Mouse (Mus musculus) CH12.LX (cell line): ENCODE results near the gene Frs2.

Experiments used
- BHLHE40 ChIP-seq: IDR thresholded peaks from 2 replicates; pipeline ENCODE4 v1.6.1; 2011; ENCODE audit warnings: mild to moderate bottlenecking, low read depth, low read length, improper control_type of control experiment
- CHD2 ChIP-seq: IDR thresholded peaks from 2 replicates; pipeline ENCODE4 v1.6.1; 2011; ENCODE audit warnings: low read length, improper control_type of control experiment
- CTCF ChIP-seq, 2 experiments: IDR thresholded peaks in 1 of 2; conservative IDR thresholded peaks in 1 of 2; 2 replicates each; pipeline ENCODE4 v1.5.1; 2011 to 2012; ENCODE audit warnings: low read depth in 2 of 2, low read length in 2 of 2, improper control_type of control experiment in 1 of 2, inconsistent platforms in 1 of 2, mild to moderate bottlenecking in 1 of 2, moderate library complexity in 1 of 2
- HCFC1 ChIP-seq: IDR thresholded peaks from 2 replicates; pipeline ENCODE4 v1.6.1; 2012; ENCODE audit warnings: low read depth, mild to moderate bottlenecking, inconsistent platforms, low read length, improper control_type of control experiment
- MAX ChIP-seq: IDR thresholded peaks from 2 replicates; pipeline ENCODE4 v1.6.1; 2011; ENCODE audit warnings: low read length, improper control_type of control experiment
- MYC ChIP-seq: IDR thresholded peaks from 2 replicates; pipeline ENCODE4 v1.6.1; 2011; ENCODE audit warnings: low read depth, mild to moderate bottlenecking, improper control_type of control experiment, low read length
- POLR2A ChIP-seq: IDR thresholded peaks from 2 replicates; pipeline ENCODE4 v1.6.1; 2011; ENCODE audit warnings: low read depth, mild to moderate bottlenecking, improper control_type of control experiment, low read length
- SMC3 ChIP-seq: IDR thresholded peaks from 2 replicates; pipeline ENCODE4 v1.6.1; 2011; ENCODE audit warnings: low read depth, low read length, improper control_type of control experiment
- TBP ChIP-seq: conservative IDR thresholded peaks from 2 replicates; pipeline ENCODE4 v1.6.1; 2011; ENCODE audit warnings: low read depth, low read length, improper control_type of control experiment
- TCF12 ChIP-seq: IDR thresholded peaks from 2 replicates; pipeline ENCODE4 v1.6.1; 2014; ENCODE audit warnings: low read depth, mild to moderate bottlenecking, inconsistent platforms, low read length, improper control_type of control experiment

DNA sequence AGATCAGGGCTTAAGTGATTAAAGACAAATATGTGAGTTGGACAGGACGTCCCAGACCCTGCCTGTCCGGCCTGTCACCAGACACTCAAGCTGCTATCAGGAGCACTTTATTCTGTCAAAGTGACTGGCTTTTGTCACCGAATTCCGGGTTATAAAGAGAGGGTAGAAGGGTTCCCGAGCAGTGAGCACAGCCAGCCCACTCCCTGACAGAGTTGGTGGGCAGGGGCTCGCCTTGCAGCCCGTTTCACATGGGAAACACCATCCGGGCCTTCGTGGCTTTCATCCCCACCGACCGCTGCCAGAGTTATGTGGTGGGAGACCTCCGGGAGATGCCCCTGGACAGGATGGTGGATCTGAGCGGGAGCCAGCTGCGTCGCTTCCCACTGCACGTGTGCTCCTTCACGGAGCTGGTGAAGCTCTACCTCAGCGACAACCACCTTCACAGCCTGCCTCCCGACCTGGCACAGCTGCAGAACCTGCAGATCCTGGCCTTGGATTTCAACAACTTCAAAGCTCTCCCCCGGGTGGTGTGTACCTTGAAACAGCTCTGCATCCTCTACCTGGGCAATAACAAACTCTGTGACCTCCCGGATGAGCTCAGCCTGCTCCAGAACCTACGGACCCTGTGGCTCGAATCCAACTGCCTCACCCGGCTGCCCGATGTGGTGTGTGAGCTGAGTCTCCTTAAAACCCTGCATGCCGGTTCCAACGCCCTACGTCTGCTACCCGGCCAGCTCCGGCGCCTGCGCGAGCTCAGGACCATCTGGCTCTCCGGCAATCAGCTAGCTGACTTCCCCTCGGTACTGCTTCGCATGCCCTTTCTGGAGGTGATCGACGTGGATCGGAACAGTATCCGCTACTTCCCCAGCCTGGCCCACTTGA lies 102.9 kb downstream of the Frs2 start, which contains the start of gene Lrrc10:
- TF ChIP-seq BHLHE40: no peak
- no peak for TF ChIP-seq POLR2A
- TF ChIP-seq CTCF (conservative IDR thresholded peaks at IDR 0.05 in 1 of 2, IDR thresholded peaks at IDR 0.05 in 1 of 2; ENCODE audit: low read depth in 2 of 2, low read length in 2 of 2): no peak
- TF ChIP-seq CHD2: no peak
- TF ChIP-seq TCF12: no peak
- no peak for TF ChIP-seq TBP
- no peak for TF ChIP-seq MAX
- TF ChIP-seq SMC3: no peak
- no peak for TF ChIP-seq MYC
- TF ChIP-seq HCFC1: no peak
